Mouse (Mus musculus): ENCODE results near the gene B430306N03Rik.
"Not testable (repeated sequence)": the region's sequence is repeated elsewhere in the genome, so short reads cannot be mapped to it uniquely, and the experiment has no call there.

The B430306N03Rik gene

DNA sequence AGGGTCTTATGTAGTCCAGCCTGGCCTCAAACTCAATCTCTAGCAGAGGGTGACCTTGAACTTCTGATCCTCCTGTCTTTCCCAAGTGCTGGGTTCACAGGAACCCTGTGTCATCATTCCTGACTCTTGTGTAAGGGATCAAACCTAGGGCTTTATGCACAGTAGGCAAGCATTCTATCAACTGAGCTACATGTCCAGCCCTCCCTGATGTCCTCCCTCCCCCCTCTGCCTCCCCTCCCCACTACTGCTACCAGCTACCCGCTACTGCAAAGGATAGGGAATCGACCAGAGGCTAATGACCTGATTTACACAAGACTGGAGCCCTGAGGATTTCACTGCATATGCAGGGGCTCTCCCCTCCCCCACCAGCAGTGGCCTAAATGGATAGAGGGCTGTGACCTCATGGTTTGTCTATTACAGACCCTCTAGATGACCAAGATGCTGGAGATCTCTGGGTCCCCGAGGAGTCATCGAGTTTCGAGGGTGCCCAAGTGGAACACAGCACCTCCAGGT lies 34.8 kb downstream of the B430306N03Rik start:
- in situ Hi-C loops (cut with MboI; ENCODE audit: unreplicated experiment in 2 of 2): no loop called here

DNA sequence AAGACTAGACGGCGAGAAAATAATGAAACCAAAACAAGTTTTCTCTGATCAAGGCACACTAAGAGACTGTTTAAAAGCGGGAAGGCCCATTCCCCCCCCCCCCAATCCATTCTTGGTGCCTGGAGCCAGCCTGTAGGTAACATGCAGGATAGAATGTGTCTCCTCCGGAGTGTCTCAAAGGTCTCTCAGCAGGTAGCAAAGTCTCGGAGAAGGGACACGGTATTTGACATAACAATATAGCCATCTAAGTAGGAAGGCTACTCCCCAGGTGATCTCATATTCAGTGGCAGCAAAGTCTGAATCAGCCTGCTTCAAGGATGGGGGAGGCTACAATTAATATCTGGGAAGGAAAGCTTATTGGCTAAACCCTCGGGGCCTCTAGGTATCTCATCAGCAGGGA lies 37.0 kb downstream of the B430306N03Rik start:
- in situ Hi-C loops (cut with MboI; ENCODE audit: unreplicated experiment in 2 of 2): not testable (repeated sequence)

DNA sequence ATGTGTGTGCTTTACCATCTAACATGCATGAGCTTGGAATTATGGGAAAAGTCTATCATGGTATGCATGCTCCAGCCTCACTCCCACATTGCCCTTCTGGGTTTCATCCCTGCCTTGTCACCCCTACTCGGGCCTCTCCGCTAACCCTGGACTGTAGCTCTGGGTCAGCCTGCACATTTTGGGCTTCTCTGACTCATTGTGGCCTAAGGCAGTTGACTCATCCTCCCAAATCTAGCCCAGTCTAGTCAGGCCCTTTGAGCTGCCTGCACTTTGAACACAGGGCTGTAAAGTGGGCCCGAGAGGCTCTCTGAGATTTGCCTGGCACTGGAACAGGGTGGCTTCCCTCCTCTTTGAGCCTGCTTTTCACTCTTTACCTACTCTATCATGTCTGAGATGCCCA lies 39.9 kb downstream of the B430306N03Rik start:
- in situ Hi-C loops (cut with MboI; ENCODE audit: unreplicated experiment in 2 of 2): no loop called here

DNA sequence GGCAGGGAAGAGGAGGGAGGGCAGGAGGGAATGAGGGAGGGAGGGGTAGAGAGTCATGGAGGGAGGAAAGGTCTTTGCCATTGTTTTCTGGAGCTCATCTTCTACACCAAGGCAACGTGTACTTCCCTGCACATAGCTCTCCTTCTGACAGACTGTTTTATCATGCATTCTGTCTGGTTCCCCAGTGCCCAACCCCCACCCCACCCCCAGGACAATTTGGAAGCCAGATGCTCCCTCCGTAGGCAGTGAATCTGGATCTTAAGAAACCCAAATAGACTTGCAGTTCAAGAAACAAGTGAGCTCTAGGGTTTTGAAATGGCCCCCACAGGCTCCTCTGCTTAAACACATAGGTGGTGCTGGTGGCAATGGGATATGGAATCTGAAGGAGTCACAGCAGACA lies 42.0 kb downstream of the B430306N03Rik start:
- in situ Hi-C loops (cut with MboI; ENCODE audit: unreplicated experiment in 2 of 2): no loop called here

DNA sequence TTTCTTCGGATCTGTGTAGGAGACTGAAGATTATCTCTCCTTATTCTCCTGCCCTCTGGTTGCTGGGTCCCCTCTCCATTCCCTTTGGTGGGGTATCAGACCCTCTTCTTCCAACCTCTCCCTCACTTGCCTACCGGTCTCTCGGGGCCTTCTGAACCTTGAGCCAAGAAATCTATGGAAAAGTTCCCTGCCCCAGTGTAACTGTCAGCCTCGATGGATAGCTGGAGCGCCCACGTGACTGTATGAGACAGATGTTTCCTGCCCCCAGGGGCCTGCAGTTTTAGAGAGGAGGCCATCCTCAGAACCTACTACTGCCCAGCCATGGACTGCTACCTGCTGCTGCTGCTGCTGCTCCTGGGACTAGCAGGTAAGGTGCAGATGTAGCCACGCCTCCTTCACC lies 43.7 kb downstream of the B430306N03Rik start, which contains the start of gene Treml1:
Gene Treml1 (plus strand): TSS at position 301 of the 400 bp plus-strand sequence.
- in situ Hi-C loops (cut with MboI; ENCODE audit: unreplicated experiment in 2 of 2): no loop called here

DNA sequence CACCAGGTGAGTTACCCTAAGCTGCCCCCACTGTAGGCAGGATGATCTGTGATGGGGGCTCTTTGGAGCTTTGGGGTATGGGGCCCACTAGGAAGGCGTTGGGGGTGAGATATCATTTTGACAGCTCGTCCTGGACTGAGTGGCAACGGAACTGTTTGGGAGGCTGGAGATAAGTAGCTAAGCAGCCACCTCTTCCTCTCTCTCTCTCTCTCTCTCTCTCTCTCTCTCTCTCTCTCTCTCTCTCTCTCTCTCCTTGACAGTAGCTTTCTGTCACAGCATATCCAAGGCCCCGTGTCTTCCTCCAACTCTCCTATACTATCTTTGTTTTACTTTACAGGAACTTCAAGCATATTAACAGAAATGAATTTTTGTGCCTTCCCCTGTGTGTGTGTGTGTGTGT lies 44.5 kb downstream of the B430306N03Rik start:
- in situ Hi-C loops (cut with MboI; ENCODE audit: unreplicated experiment in 2 of 2): no loop called here

DNA sequence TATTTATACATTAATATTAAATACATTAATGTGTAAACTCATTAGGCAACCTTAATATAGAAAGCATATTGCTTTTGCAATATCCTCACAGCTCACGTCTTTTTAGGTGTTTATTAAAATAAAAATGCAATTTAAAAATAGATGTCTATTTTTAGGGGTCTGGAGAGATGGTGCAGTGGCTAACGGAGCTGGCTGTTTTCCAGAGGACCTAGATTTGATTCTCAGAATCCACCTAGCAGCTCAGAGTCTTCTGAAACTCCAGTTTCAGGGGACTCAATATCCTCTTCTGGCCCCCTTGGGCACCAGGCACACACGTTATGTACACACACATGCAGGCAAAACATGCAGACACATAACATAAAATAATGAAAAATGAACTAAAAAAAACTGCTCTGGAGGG lies 46.4 kb downstream of the B430306N03Rik start:
- in situ Hi-C loops (cut with MboI; ENCODE audit: unreplicated experiment in 2 of 2): no loop called here

DNA sequence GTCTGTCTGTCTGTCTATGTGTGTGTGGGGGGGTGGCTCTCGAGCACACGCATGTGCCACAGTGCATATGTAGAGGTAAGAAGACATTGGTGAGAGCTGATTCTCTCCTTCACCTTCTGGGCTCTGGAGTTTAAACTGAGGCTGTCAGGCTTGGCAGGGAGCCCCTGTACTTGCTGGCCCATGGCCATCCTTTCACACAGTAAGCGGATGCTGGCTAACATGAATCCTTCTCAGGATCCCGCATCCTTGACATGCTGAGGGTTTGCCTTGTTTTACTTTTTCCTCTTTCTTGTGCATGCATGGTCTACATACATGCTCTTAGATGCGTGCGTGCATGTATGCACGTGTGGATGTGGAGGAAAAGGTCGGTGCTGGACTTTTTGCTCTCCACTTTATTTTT lies 47.0 kb downstream of the B430306N03Rik start:
- in situ Hi-C loops (cut with MboI; ENCODE audit: unreplicated experiment in 2 of 2): no loop called here

DNA sequence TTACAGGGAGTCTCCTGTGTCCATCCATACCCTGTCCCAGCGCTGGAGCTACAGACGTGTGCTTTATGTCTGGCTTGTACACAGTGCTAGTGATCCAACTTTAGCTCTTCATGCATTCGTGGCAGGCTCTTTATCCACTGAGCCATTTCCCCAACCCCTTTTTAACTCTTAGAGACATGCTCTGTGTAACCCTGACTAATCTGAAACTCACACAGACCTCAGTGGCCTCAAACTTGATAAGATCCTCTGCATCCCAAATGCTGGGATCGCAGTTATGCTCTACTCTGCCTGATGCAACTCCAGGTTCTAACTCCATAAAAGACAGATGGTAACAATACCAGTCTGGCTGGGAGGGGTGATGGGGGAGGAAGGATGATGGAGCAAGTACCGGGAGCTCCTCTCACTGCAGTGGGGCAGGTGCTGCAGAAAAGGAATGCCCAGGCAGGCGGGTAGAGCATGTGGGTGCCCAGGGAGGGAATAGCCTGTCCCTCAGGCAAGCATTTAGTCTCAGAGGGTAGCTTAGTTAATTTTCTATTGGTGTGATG lies 47.6 kb downstream of the B430306N03Rik start:
- in situ Hi-C loops (cut with MboI; ENCODE audit: unreplicated experiment in 2 of 2): no loop called here

DNA sequence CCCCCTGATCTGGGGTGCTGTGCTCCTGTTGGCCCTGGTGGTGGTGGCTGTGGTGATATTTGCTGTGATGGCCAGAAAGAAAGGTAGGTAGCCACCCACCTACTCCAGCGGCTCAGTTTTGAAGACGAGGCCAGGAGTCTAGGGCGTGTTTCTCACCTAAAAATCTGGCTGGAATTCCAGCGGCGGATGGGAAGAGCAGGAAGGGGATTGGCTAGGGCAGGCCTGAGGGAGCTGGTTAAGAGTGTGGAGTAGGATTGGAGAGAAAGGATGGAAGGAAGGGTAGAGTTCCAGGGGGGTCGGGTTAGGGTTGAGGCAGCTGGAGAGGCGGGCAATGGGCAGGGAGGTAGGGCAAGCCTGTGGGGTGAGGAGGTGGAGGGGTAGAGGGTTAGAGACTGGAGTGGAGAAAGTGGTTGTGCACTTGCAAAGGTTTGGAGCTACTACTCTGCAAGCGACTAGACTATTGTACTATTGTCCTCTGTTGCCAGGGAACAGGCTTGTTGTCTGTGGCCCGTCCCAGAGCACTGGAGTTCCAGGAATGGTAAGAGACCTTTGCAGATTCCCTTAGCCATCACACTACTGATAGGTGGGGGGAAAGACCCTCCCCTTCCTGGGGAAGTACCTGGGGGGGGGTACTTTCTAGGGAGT lies 49.7 kb downstream of the B430306N03Rik start:
- in situ Hi-C loops (cut with MboI; ENCODE audit: unreplicated experiment in 2 of 2): no loop called here

DNA sequence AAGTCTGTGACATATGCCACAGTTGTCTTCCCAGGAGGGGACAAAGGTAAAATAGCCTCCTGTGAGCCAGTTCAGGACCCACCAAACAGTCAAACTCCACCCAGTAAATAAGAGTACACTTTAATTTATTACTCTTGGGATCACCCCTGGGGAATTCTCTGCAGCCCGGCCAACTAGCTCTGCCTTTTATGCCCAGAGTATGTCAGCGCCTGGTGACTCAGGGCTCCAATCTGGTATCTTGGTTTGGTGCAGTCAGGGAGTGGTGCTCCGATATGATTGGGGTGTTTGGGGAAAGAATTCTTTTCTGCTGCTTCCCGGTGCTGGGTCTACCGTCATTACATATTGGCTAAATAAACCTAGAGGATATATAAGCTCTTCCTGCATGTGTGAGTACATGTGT lies 50.9 kb downstream of the B430306N03Rik start:
- in situ Hi-C loops (cut with MboI; ENCODE audit: unreplicated experiment in 2 of 2): no loop called here

DNA sequence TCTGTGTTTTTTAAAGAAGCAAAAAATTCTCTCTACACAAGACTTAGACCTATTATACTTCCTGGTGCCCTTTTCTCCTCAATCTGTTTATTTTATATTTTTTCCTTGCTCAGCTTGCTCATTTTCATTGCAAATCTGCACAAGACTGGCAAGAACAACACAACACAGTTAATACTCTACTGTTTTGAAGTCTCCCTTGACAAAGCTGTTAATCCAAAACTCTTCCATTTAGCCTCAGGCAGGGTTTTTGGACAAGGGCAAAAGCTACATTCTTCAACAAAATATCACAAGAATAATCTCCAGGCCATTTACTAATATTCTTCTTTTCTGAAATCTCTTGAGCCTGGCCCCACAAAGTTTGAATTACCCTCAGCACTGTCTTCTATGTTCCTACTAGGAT lies 55.7 kb downstream of the B430306N03Rik start:
- in situ Hi-C loops (cut with MboI; ENCODE audit: unreplicated experiment in 2 of 2): no loop called here

DNA sequence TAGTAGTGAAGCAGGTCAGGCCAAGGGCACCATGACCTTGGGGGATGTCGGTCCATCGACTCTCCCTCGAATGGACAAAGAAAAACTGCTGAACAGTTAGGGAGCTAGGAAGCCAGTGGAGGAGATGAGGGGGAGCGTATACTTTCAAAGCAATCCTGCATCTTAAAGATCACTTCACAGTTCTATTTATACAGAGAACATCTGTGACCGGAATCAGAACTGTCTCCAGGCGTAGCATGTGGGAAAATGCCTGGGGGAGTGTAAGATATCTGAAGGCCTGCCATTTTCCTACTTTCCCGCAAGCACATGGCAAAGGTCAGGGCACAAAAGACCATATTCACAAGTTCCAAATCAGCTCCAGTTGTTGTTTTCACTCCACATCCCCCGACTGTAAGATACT lies 57.0 kb downstream of the B430306N03Rik start:
- in situ Hi-C loops (cut with MboI; ENCODE audit: unreplicated experiment in 2 of 2): no loop called here

DNA sequence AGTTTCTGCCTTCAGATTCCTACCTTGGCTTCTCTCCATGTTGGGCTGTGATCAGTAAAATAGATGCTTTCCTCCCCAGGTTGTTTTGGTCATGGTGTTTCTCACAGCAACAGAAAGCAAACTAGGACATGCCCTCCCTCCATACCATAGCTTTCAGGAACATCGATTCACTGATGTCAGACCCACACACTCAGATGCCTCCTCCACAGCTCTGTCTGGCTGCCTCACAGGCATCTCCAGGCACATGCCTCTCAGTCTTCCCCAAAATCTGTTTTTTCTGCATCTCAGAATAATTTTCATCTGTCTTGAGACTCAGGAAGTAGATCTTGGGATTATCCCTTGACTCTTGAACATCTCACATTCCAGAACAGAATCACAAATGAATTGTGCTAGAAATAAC lies 60.2 kb downstream of the B430306N03Rik start:
- in situ Hi-C loops (cut with MboI; ENCODE audit: unreplicated experiment in 2 of 2): no loop called here
